Mouse (Mus musculus) forelimb bud, embryonic 11.5 days (tissue): ENCODE measurements around the gene Plcd4.
"Not testable (repeated sequence)": the region's sequence is repeated elsewhere in the genome, so short reads cannot be mapped to it uniquely, and the experiment has no call there.

Experiments
- DNase-seq: peaks from one replicate; pipeline ENCODE4 v3.0.0-alpha.2; 2012; ENCODE audit warnings: low read depth, low spot score

The Plcd4 gene

DNA sequence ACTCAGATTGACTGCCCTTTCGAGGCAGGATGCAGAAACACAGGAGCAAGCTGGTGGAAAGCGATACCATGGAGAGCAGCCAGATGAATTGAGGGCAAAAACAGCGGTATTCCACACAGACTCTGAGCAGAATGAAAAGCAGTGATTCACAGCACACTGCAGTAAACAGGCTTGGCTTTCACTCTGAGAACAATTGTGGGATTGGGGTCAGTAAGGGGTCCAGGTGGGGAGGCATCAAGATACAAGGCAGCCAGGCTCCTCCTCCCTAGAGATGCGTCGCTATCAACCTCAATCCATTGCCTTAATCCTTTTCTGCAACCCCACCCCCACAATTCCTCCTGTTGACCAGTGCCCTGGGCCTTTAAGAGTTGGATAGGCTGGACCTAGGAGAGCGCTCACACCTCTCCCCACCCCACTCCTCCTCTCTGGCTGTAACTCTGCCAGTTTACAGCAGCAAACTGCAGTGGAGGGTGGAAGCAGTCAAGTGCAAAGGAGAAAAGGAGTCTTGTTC lies at the start of gene Plcd4:
Gene Plcd4, plus strand, starts transcription at position 438 of the 511 bp plus-strand sequence.
- peak; percentile 14 for DNase-seq

DNA sequence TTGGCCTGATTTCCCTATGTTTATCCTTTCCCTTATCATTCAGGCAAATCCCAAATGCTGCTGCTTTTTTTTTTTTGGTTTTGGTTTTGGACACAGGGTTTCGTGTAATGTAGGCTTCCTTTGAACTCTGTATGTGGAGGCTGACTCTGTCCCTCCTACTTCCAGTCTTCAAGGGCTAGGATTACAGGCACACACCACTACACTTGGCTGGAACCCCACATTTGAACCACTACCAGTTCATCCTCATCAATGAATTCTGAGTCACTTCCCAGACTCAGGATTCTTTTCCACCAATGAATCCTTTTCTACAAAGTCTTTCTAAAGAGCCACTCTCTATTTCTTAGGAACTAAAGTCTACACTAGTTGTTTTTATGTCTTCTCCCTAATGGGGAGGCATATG lies 41.6 kb upstream of the Plcd4 start:
- no peak for DNase-seq

DNA sequence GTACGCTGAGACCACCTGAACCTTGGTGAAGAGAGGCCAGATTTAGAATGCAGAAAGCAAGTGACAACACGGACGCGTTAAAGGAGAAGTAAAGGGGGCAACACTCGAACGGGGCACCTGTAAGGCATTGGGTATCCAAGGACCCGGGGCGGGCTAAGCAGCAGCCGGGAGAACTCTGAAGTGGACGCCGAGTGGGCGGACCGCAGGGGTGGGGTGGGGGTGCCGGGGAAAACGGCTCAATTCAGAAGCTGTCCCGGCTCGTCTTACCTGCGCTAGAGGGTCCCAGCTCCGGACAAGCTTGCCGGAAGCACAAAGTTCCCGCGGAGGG lies 37.3 kb upstream of the Plcd4 start:
- no peak for DNase-seq

DNA sequence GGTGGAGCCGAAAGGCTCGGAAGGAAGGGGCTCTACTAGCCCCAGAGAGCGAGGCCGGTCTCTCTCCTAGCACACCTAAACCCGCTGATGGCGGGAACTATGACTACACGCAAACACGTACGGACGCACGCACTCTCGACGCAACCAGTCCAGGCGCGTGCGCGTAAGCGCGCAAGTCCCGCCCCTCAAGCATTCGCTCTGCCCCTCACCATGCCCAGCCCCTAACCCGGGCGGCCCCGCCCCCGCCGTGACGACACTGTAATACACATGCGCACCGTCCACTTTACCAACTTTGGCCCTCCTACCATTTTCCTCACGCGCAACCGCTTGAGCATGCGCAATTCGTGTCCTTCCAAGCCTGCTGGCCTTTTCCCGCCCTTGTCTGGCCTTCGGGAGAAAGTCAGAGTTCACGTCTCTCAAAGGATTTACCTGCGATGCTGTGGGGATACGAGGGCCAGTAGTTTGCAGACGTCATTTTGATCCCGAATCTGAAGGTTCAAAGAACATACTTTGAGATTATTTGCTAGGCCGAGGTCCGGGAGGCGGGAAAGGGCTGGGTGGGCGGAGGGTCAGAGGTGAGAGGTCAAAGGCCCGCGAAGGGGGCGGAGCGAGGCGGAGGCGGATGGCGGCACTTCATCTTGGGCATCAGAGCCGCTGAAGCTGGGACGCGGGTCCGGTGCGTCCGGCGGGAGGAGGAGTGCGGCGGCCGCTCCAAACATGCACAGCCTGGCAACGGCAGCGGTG lies 36.8 kb upstream of the Plcd4 start, which contains the start of gene Cnot9:
Gene Cnot9, plus strand, starts transcription at position 338 of the 744 bp plus-strand sequence.
- DNase-seq: peak; percentile 100

DNA sequence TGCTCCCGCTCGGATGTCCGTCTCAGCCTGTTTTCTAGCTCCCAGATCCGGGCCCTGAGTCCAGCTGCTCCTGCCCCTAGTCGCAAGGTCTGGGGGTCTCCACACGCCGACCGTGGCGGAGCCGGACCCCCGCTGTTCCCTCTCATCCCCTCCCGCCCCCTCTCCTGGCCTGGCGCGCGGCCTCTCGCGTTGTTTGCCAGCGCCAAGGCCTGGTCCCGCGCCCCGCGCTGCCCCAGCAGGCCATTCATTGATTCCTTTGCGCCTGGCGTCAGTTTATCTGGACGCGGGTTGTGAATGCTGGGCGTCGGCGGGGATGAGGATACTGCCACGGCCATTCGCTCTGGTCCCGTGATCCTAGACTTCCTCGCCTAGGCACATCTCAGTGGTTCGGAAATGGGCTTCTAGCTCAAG lies 36.2 kb upstream of the Plcd4 start:
- peak; percentile 76 for DNase-seq

DNA sequence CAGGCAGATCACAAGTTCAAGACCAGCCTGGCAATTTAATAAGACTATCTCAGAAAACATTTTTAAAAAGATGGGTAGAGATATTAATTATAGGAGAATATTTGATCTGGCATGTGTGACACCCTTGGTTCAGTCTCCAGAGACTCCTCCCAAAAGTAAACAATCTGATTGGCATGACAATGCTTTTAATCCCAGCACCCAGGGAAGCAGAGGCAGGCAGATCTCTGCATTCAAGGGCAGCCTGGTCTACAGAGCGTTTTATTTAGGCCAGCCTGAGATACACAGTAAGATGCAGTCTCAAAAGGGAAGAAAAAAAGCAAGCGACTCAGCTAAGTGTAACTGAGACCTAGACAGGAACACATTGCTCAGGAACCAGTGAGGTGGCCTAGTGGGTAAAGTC lies 34.9 kb upstream of the Plcd4 start:
- DNase-seq: no peak

DNA sequence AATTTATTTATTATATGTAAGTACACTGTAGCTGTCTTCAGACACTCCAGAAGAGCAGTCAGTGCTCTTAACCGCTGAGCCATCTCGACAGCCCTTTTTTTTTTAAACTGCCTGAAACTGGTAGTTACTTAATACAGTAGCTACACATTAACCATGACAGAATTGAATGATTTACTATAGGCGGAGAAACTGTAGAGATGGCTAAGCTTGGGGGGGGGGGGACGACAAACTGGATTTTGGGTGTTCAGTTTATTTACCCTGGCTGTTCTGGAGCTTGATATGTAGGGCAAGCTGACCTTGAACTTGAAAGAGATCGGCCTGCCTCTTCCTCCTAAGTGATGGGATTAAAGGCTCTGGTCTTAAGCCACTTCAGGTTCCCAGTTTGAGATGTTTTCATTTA lies 31.4 kb upstream of the Plcd4 start:
- no peak for DNase-seq

DNA sequence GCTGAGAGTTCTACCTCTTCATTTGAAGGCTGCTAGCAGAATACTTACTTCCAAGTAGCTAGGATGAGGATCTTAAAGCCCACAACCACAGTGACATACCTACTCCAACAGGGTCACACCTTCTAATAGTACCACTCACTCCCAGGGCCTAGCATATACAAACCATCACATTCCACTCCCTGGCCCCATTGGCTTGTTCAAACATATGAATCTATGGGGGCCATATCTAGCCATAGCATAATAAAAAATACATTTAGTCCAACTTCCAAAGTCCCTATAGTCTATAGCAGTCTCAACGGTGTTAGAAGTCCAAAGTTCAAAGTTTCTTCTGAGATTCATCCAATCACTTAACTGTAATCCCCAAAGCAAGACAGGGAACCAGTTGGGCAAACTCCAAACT lies 29.7 kb upstream of the Plcd4 start:
- not testable (repeated sequence) for DNase-seq

DNA sequence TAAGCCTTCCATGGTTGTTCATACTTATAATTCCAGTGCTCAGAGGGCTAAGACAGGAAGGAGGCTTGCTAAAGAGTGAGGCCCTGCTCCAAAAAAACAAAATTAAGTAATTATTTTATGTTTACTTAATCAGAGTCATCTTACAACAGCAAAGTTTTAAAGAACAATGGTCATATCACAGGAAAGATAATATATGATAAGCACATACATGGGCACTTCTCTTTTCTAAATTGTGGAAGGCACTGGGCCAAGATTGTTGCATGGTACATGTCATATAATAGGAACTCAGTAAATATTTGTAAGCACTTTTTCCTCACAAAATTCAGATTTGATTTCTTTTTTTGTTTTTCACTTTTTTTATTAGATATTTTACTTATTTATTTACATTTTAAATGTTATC lies 22.8 kb upstream of the Plcd4 start:
- DNase-seq: no peak

DNA sequence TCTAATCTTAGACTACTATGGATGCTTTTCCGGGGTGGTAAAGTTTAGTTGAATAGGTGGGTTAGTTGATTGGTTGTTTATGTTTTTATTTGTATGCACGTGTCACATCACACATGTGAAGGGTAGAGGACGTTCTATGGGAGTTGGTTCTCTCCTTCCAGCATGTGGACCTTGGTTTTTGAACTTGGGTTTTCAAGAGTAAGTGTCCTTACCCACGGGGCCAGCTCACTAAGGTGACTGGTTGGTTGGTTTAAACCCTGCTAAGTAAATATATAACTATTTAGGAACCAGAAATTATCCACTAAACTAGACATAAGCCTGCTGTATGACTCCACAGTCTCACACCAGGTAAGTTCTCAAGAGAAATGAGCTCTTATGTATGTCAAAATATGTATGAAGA lies 17.9 kb upstream of the Plcd4 start:
- DNase-seq: no peak

DNA sequence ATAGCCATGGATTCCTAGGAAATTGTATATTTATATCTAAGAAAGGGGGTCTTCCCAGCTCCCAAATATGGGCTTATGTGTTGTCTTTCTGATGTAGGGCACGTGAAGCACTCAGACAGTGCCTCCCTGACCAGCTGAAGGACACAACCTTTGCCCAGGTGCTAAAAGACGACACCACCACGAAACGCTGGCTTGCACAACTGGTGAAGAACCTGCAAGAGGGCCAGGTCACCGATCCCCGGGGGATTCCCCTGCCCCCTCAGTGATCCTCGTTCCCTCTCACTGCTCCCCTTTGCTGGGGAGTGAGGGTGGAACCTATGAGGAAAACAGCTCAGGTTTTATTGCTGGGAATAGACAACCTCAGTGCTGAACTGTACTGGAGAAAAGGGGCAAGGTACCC lies 14.1 kb upstream of the Plcd4 start:
- DNase-seq: no peak

DNA sequence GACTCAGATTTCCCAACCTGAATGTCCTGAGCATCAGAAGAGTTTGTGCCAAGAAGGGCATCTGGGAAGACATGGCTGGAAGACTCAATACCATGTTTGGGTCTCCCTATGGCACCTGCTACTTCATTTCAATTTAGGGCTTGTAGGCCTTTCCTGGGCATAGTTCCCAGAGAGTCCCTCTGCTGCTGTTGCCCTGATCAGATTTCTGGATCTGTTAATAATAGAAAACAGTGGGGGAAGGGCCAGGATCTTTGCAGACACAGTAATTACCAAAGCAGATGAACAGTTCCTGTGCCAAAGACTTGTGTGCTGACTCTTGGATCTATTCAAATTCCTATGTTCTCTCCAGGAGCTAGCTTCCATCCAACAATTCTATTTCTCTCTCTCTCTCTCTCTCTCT lies 4.0 kb upstream of the Plcd4 start:
- no peak for DNase-seq

DNA sequence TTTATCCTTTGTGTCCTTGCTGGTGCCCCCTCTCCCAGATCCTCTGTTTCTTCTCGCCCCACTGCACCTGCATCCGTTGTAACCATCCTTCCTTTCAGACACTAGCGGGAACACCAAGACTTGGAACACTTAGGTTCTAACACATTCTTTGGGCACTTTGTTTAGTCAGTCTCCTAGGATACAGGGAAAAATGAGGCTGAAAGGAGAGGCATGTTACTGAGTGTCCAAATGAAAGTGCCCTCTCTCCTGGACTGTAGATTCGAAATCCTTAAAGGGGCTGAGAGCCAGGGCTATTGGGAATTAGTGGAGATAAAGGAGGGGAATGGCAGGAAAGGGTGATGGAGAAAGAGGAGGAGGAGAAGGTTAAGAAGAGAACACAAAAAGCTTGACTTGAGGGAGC lies 1.5 kb downstream of the Plcd4 start, which contains the start of gene Usp37:
Gene Usp37, minus strand, starts transcription at position 101 of the 400 bp plus-strand sequence.
- DNase-seq: no peak

DNA sequence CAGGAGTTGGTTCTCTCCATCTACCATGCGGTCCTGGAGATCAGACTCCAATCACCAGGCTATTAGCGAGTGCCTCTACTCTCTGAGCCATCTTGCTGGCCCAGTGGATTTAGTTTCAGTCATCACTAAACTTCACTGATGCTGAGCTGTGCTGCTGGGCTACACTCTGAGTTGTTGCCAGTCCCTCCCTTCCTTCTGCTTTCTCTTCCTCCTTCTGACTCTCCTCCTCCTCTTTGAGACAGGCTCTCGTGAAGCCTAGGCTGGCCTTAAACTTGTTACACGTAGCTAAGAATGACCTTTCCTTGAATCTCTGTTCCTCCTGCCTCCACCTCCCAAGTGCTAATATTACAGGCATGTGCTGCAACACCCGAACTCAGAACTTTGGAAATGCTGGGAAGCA lies 16.4 kb downstream of the Plcd4 start:
- no peak for DNase-seq

DNA sequence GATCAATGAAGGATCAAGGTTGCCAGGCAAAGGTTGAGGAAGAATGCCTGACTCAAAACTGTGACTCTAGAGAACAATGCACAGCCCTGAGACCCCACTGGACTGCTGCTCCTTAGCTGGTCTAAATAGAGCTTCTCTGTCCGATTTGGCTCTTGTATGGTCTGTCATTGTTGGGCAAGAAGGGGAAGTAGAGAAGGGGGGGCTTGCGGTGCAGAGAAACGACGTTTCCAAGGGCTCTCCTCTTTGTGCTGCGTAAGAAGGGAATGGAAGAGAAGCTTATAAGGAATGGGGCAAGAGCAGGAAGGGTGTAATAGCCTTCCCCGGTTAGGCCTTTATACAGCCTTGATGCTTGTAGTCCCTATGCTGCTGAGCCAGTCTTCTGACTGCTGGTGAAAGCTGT lies 23.1 kb downstream of the Plcd4 start:
- no peak for DNase-seq

DNA sequence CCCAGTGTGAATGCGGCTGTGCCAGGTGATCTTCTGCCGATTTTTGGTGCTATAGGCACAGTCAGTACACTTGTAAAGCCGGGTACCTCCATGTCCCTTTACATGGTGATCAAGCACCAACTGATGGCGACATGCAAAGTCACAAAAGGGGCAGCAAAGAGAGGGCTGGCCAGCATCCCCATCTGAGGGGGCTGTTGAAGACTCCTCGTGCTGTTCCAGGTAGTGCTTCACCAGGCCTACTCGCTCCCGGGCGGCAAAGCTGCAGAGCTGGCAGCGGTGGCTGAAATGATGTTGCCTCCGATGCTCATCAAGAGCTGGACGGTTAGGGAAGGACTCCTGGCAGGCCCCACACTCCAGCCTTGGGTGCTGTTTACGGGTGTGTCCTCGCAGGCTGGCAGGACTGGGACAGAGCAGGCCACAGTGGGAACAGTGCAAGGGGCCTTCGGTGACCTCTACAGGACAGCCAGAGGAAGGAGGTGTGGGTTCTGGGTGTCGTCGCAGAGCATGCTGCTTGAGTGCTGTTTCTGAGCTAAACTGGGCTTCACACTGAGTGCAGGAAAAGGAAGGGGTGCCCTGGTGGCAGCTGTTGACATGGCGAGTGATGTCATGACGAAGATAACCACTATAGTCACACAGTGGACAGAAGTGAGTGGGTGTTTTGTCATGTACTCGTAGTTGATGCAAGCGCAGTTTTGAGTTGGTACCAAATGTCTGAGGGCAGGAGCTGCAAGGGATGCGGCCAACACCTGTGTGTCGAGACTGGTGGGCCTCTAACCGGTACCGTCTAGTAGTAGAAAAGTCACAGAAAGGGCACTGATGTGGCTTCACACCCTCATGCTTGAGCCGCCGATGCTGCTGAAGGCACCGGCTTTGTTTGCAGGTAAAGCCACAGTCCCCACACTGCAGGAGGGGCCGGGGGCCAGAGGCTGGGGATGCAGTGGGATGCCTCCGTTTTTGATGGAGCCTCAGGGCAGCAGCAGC lies 27.3 kb downstream of the Plcd4 start:
- DNase-seq: no peak

DNA sequence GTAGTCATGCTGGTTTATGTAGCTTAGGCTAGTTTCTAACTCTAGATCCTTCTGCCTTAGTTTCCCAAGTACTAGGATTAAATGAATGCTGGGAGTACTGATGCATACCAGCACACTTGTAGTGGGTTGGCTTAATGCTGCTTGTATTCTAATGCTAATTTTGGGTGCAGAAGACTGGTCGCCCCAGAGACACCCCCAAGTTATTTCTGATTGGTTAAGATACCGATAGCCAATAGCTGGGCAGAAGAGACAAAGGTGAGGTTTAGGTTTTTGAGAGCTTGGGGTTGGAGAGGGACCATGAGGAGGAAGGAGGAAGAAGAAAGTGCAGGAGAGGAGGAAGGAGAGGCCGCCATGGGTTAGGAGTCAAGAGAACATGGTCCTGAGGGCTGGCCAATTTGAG lies 39.9 kb downstream of the Plcd4 start:
- no peak for DNase-seq

DNA sequence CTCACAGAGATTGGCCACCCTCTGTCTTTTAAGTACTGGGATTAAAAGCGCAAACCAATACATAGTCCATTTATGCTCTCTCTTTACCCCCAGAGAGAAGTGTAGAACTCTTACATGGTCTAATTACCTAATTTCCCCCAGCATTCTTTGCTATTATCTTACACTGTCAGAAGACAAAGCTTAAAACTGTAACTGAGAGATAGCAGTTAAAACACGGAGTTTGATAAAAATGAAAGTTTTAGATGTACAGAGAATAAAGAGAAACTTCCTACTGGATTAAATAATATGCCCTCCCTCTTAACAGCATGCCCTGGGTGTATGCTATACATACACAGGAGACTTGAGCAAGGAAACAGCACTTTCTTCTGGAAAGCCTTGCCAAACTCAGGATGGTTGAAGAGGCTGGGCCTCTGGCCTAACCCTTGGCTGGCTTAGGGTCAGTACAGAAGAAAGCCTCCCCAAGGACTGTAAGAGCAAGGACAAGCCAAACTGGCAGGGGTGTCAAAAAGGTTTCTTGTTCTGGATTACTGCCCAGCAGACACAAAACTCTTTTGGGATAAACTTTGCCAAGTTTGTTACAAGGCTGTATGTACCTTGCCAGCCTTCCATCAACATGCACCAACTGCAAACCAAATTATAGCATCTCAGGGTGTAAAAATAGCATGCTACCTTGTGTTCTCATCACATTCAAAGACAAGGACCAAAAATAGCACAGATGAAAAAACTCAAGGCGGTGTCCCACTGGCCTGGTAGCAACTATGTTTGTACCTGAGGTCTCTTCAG lies 42.1 kb downstream of the Plcd4 start:
- DNase-seq: no peak

DNA sequence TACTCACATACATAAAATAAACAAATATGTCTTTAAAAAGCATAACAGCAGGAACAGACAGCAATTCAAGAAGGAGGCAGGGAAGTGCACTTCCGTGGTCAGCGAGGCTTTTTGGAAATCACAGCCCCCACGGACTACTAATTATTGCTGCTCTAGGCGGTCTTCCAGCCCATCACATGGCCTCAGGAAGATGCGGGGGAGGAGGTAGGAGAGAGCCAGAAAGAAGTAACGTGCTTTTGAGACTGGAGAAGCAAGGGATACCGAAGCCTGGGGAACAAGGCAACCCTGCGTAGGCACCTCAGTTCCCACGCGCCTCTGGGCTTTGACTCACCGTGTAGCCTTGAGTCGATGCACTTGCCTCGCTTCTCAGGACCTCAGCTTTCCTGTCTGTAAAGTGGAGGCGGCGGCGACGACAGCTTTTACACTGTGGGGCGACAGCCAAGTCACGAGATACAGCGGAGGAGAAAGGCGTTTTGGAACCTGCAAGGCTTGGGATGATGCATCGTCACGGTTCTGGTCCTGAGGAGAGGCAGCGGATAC lies 44.6 kb downstream of the Plcd4 start:
- no peak for DNase-seq

DNA sequence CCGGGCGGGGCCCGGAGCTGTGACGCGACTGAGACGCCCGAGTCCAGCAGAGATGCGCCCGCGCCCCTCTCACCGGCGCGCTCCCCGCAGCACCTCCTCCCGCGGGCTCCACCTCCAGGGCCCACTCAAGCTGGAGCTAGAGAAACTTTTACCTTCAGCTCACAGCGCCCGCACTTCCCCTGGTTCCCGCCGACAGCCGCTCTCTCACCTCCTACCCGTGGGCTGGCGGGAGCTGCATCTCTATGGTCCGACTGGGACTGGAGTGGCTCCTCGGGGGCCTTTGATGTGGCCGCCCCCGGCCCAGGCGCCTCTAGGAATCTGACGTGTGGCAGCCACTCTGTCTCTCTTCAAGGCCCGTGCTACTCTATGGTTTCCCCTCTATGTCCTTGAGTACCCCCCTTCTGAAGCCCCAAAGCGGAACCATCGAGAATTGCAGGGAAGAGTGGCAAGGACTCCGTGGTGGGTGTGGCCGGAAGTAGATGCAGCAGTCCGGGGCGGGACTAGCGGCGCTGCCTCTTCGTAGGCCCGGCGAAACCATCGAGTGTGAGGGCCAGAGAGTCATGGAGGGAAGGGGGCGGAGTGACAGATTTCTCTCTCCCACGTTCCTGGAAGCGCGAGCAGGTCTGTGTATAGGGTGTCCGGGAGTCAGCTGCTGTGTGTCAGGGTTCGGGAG lies 45.2 kb downstream of the Plcd4 start, which contains the start of the genes Zfp142 and Bcs1l:
Gene Zfp142, minus strand, starts transcription at position 474 of the 673 bp plus-strand sequence.
Gene Bcs1l, plus strand, starts transcription at position 517 of the 673 bp plus-strand sequence.
- peak; percentile 99 for DNase-seq

DNA sequence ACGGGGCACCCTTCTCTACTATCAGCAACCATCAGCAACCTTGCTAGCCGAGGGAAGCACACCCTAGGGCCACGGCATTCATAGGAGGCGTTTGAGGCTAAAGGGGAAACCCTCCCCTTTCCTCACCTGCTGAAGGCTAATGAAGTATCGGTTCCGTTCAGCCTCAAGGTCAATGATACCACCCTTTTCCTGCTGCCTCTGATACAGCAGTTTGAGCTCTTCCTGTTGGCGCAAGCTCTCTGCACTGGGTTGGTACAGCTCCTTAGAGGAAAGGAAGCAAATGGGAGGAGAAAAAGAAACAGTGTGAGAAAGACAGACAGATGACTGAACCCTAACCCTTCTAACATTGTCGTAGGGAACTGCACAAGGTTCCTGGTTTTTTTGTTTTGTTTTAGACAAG lies 51.7 kb downstream of the Plcd4 start:
- DNase-seq: no peak
